Mouse (Mus musculus): Measurements from ENCODE around the gene Keap1. TPM values are rescaled to one million over a fixed set of nuclear protein-coding genes. Genes with fewer than 3 reads are reported as not detected.

Keap1 gene
- polyA plus RNA-seq, 1 experiment = 103 TPM

- Histone ChIP-seq H3K36me3 (ENCODE audit: control insufficient read depth, insufficient read depth, low read length) (peaks cover 13% of the 10 kb centered on the region), H3K27ac (ENCODE audit: insufficient read depth, low read depth, low read length) (peak overlapping the region; percentile 83), H3K27me3 (ENCODE audit: control insufficient read depth, insufficient read depth, low read length) (peaks cover 5% of the 10 kb centered on the region), H3K4me1 (ENCODE audit: control insufficient read depth, insufficient read depth, insufficient read length, low read length) (peaks cover 17% of the 10 kb centered on the region), H3K4me3 (ENCODE audit: low read depth, low read length) (peak overlapping the region; percentile 85)
- under 1% methylated on average over 31 of the region's 31 CpGs for WGBS
- TF ChIP-seq POLR2A (IDR thresholded peaks at IDR 0.05; ENCODE audit: low read depth, low read length) = no peak
- no peak for TF ChIP-seq CTCF (IDR thresholded peaks at IDR 0.05; ENCODE audit: extremely low read depth, insufficient read length, insufficient replicate concordance, low read depth, low read length)
Observed at GRCm38 (mm10) chr9:21238004-21238732, 993 bp downstream of the Keap1 start.

- Histone ChIP-seq H3K27ac (ENCODE audit: insufficient read depth, low read depth, low read length) (peak overlapping the region; percentile 83), H3K36me3 (ENCODE audit: control insufficient read depth, insufficient read depth, low read length) (peaks cover 18% of the 10 kb centered on the region), H3K4me1 (ENCODE audit: control insufficient read depth, insufficient read depth, insufficient read length, low read length) (peaks cover 17% of the 10 kb centered on the region), H3K27me3 (ENCODE audit: control insufficient read depth, insufficient read depth, low read length) (no peaks in the 10 kb centered on the region), H3K4me3 (ENCODE audit: low read depth, low read length) (peak overlapping the region; percentile 85)
- WGBS = 17% methylated on average over 19 of the region's 19 CpGs
- TF ChIP-seq POLR2A (IDR thresholded peaks at IDR 0.05; ENCODE audit: low read depth, low read length) (no peak), CTCF (IDR thresholded peaks at IDR 0.05; ENCODE audit: extremely low read depth, insufficient read length, insufficient replicate concordance, low read depth, low read length) (no peak)
Observed at GRCm38 (mm10) chr9:21237368-21238003, 1.7 kb downstream of the Keap1 start.

GRCm38 (mm10) chr9:21236991-21237367 lies 2.2 kb downstream of the Keap1 start:
- Histone ChIP-seq H3K27ac (ENCODE audit: insufficient read depth, low read depth, low read length) (peak overlapping the region; percentile 83), H3K36me3 (ENCODE audit: control insufficient read depth, insufficient read depth, low read length) (peaks cover 22% of the 10 kb centered on the region), H3K4me3 (ENCODE audit: low read depth, low read length) (peak overlapping the region; percentile 85), H3K4me1 (ENCODE audit: control insufficient read depth, insufficient read depth, insufficient read length, low read length) (peaks cover 17% of the 10 kb centered on the region), H3K27me3 (ENCODE audit: control insufficient read depth, insufficient read depth, low read length) (no peaks in the 10 kb centered on the region)
- 80% methylated on average over 25 of the region's 25 CpGs for WGBS
- no peak for TF ChIP-seq CTCF (IDR thresholded peaks at IDR 0.05; ENCODE audit: extremely low read depth, insufficient read length, insufficient replicate concordance, low read depth, low read length)
- TF ChIP-seq POLR2A (IDR thresholded peaks at IDR 0.05; ENCODE audit: low read depth, low read length) = no peak

GRCm38 (mm10) chr9:21235341-21235740 lies 3.8 kb downstream of the Keap1 start:
- TF ChIP-seq POLR2A (IDR thresholded peaks at IDR 0.05; ENCODE audit: low read depth, low read length) (no peak; the same call in 1 of the 2 replicates), CTCF (IDR thresholded peaks at IDR 0.05; ENCODE audit: extremely low read depth, insufficient read length, insufficient replicate concordance, low read depth, low read length) (no peak)
- H3K4me1 ChIP-seq (ENCODE audit: control insufficient read depth, insufficient read depth, insufficient read length, low read length) = peaks cover 17% of the 10 kb centered on the region
- peak overlapping the region; percentile 21; the same call in 1 of the 2 replicates for H3K4me3 ChIP-seq (ENCODE audit: low read depth, low read length)
- peaks cover 39% of the 10 kb centered on the region for H3K36me3 ChIP-seq (ENCODE audit: control insufficient read depth, insufficient read depth, low read length)
- H3K27me3 ChIP-seq (ENCODE audit: control insufficient read depth, insufficient read depth, low read length) = no peaks in the 10 kb centered on the region
- H3K27ac ChIP-seq (ENCODE audit: insufficient read depth, low read depth, low read length) = peak overlapping the region; percentile 80
- WGBS = 15% methylated on average over 4 of the region's 4 CpGs

- peaks cover 50% of the 10 kb centered on the region for H3K36me3 ChIP-seq (ENCODE audit: control insufficient read depth, insufficient read depth, low read length)
- H3K27me3 ChIP-seq (ENCODE audit: control insufficient read depth, insufficient read depth, low read length) = no peaks in the 10 kb centered on the region
- peaks cover 17% of the 10 kb centered on the region for H3K4me1 ChIP-seq (ENCODE audit: control insufficient read depth, insufficient read depth, insufficient read length, low read length)
- H3K4me3 ChIP-seq (ENCODE audit: low read depth, low read length) = no peak overlapping the region
- TF ChIP-seq CTCF (IDR thresholded peaks at IDR 0.05; ENCODE audit: extremely low read depth, insufficient read length, insufficient replicate concordance, low read depth, low read length) = no peak
- no peak for TF ChIP-seq POLR2A (IDR thresholded peaks at IDR 0.05; ENCODE audit: low read depth, low read length)
- WGBS = 97% methylated on average over 28 of the region's 28 CpGs
- no peak overlapping the region for H3K27ac ChIP-seq (ENCODE audit: insufficient read depth, low read depth, low read length)
Observed at GRCm38 (mm10) chr9:21233805-21234204, 5.4 kb downstream of the Keap1 start.

GRCm38 (mm10) chr9:21233366-21233765 lies 5.8 kb downstream of the Keap1 start:
- no peak overlapping the region for H3K4me3 ChIP-seq (ENCODE audit: low read depth, low read length)
- TF ChIP-seq POLR2A (IDR thresholded peaks at IDR 0.05; ENCODE audit: low read depth, low read length) (no peak), CTCF (IDR thresholded peaks at IDR 0.05; ENCODE audit: extremely low read depth, insufficient read length, insufficient replicate concordance, low read depth, low read length) (no peak)
- no peaks in the 10 kb centered on the region for H3K27me3 ChIP-seq (ENCODE audit: control insufficient read depth, insufficient read depth, low read length)
- 97% methylated on average over 29 of the region's 29 CpGs for WGBS
- H3K27ac ChIP-seq (ENCODE audit: insufficient read depth, low read depth, low read length) = no peak overlapping the region
- H3K36me3 ChIP-seq (ENCODE audit: control insufficient read depth, insufficient read depth, low read length) = peaks cover 50% of the 10 kb centered on the region
- H3K4me1 ChIP-seq (ENCODE audit: control insufficient read depth, insufficient read depth, insufficient read length, low read length) = peaks cover 17% of the 10 kb centered on the region

- TF ChIP-seq POLR2A (IDR thresholded peaks at IDR 0.05; ENCODE audit: low read depth, low read length) = no peak
- TF ChIP-seq CTCF (IDR thresholded peaks at IDR 0.05; ENCODE audit: extremely low read depth, insufficient read length, insufficient replicate concordance, low read depth, low read length) = no peak
- no peaks in the 10 kb centered on the region for H3K27me3 ChIP-seq (ENCODE audit: control insufficient read depth, insufficient read depth, low read length)
- WGBS = 87% methylated on average over 5 of the region's 5 CpGs
- peaks cover 17% of the 10 kb centered on the region for H3K4me1 ChIP-seq (ENCODE audit: control insufficient read depth, insufficient read depth, insufficient read length, low read length)
- H3K27ac ChIP-seq (ENCODE audit: insufficient read depth, low read depth, low read length) = no peak overlapping the region
- peaks cover 50% of the 10 kb centered on the region for H3K36me3 ChIP-seq (ENCODE audit: control insufficient read depth, insufficient read depth, low read length)
- no peak overlapping the region for H3K4me3 ChIP-seq (ENCODE audit: low read depth, low read length)
Observed at GRCm38 (mm10) chr9:21232867-21233266, 6.3 kb downstream of the Keap1 start.
